Mouse (Mus musculus): ENCODE measurements at regions not wholly inside any gene's neighbourhood (a gene's known extent, or its start where the extent isn't known, plus 50 kb on each side); places are given as distances from the start of the nearest gene placed in this dataset.

- no peak for DNase-seq
These were observed 222.8 kb upstream of the 4931408C20Rik start for GRCm38 (mm10) chr1:26909926-26910665.

GRCm38 (mm10) chr1:26902306-26902705, 215.0 kb upstream of the 4931408C20Rik start:
- DNase-seq = no peak

GRCm38 (mm10) chr1:26857433-26857832, 170.2 kb upstream of the 4931408C20Rik start:
- no peak for DNase-seq

- no peak for DNase-seq
These were observed 166.5 kb upstream of the 4931408C20Rik start for GRCm38 (mm10) chr1:26853802-26854201.

GRCm38 (mm10) chr1:26809259-26809658, 122.0 kb upstream of the 4931408C20Rik start:
- no peak for DNase-seq

GRCm38 (mm10) chr1:26765076-26765475, 77.8 kb upstream of the 4931408C20Rik start:
- DNase-seq = peak; percentile 27

All from retina, postnatal 1 day (tissue).